In genomic region chr11:94213735-94214594, GRCm38 (mm10) we compare ENCODE assay signal across 7 mouse cellular contexts. TPM values are rescaled to one million over a fixed set of nuclear protein-coding genes. Genes with fewer than 3 reads are reported as not detected.
DNase-seq lines count a peak whose midpoint lies in the region; ATAC-seq and TF ChIP-seq lines count a peak whose summit lies in the region.

No protein-coding gene starts in this region.

- no peaks in the 10 kb centered on the region for H3K27me3 ChIP-seq in midbrain, embryonic 10.5 days (ENCODE audit: low read depth, poor library complexity, severe bottlenecking)
- no peaks in the 10 kb centered on the region for H3K27me3 ChIP-seq in midbrain, embryonic 11.5 days (ENCODE audit: control insufficient read depth, insufficient read depth, low read length)
- no peaks in the 10 kb centered on the region for H3K27me3 ChIP-seq in hindbrain, embryonic 16.5 days (replicated peaks; ENCODE audit: control insufficient read depth, insufficient read depth, low read length)
- no peaks in the 10 kb centered on the region for H3K27me3 ChIP-seq in myocyte (ENCODE audit: control insufficient read depth, insufficient read depth, insufficient read length)

- 91% methylated on average over 29 of the region's 29 CpGs for WGBS in midbrain, embryonic 10.5 days
- WGBS in midbrain, embryonic 11.5 days = 92% methylated on average over 29 of the region's 29 CpGs
- WGBS in hindbrain, embryonic 16.5 days = 76% methylated on average over 29 of the region's 29 CpGs

- no peak for ATAC-seq in midbrain, embryonic 11.5 days (ENCODE audit: low FRiP score)
- ATAC-seq in hindbrain, embryonic 16.5 days = no peak
- no peak for ATAC-seq in erythroid progenitor cell, adult 5-6 weeks (replicated peaks; ENCODE audit: low FRiP score, poor library complexity, severe bottlenecking)

- peaks cover 20% of the 10 kb centered on the region for H3K79me2 ChIP-seq in myocyte (ENCODE audit: control insufficient read depth, insufficient read depth)

- TF ChIP-seq POLR2A in myocyte (IDR thresholded peaks at IDR 0.05; ENCODE audit: insufficient read length, low read depth) = no peak

- peaks cover 65% of the 10 kb centered on the region for H3K4me1 ChIP-seq in midbrain, embryonic 10.5 days
- H3K4me1 ChIP-seq in midbrain, embryonic 11.5 days (ENCODE audit: control insufficient read depth, insufficient read depth, low read length) = peaks cover 17% of the 10 kb centered on the region
- peaks cover 21% of the 10 kb centered on the region for H3K4me1 ChIP-seq in hindbrain, embryonic 16.5 days (ENCODE audit: control insufficient read depth, insufficient read depth, low read depth, low read length)

- H3K9ac ChIP-seq in midbrain, embryonic 11.5 days (ENCODE audit: low read length) = no peak overlapping the region
- H3K9ac ChIP-seq in hindbrain, embryonic 16.5 days (ENCODE audit: low read depth, low read length) = peak overlapping the region; percentile 46

- no peak overlapping the region for H3ac ChIP-seq in myocyte (ENCODE audit: control insufficient read depth, insufficient read length)

- peaks cover 23% of the 10 kb centered on the region for H3K36me3 ChIP-seq in midbrain, embryonic 10.5 days
- H3K36me3 ChIP-seq in midbrain, embryonic 11.5 days (ENCODE audit: control insufficient read depth, insufficient read depth, low read length) = peaks cover 6% of the 10 kb centered on the region; the same call in 1 of the 2 replicates
- H3K36me3 ChIP-seq in hindbrain, embryonic 16.5 days (ENCODE audit: control insufficient read depth, insufficient read depth, low read length) = peaks cover 12% of the 10 kb centered on the region
- peaks cover 5% of the 10 kb centered on the region for H3K36me3 ChIP-seq in myocyte (ENCODE audit: control insufficient read depth, insufficient read depth)

- peak overlapping the region; percentile 14; the same call in 1 of the 2 replicates for H3K4me3 ChIP-seq in midbrain, embryonic 10.5 days
- no peak overlapping the region for H3K4me3 ChIP-seq in midbrain, embryonic 11.5 days (ENCODE audit: low read depth, low read length)
- peak overlapping the region; percentile 88 for H3K4me3 ChIP-seq in hindbrain, embryonic 16.5 days (ENCODE audit: low read length)
- H3K4me3 ChIP-seq in myocyte = peak overlapping the region; percentile 51

- H3K9me3 ChIP-seq in midbrain, embryonic 10.5 days (replicated peaks) = no peaks in the 10 kb centered on the region
- no peaks in the 10 kb centered on the region for H3K9me3 ChIP-seq in midbrain, embryonic 11.5 days (ENCODE audit: control insufficient read depth, low read length)
- H3K9me3 ChIP-seq in hindbrain, embryonic 16.5 days (ENCODE audit: control insufficient read depth, low read length) = no peaks in the 10 kb centered on the region

- no peak overlapping the region for H3K27ac ChIP-seq in midbrain, embryonic 10.5 days (replicated peaks)
- no peak overlapping the region for H3K27ac ChIP-seq in midbrain, embryonic 11.5 days (ENCODE audit: low read depth, low read length)
- H3K27ac ChIP-seq in hindbrain, embryonic 16.5 days (ENCODE audit: low read depth, low read length) = peak overlapping the region; percentile 17; the same call in 1 of the 2 replicates

- no peak overlapping the region for H3K4me2 ChIP-seq in midbrain, embryonic 11.5 days
- H3K4me2 ChIP-seq in hindbrain, embryonic 16.5 days (ENCODE audit: low read length) = peak overlapping the region; percentile 79
- peak overlapping the region; percentile 76 for H3K4me2 ChIP-seq in myocyte (ENCODE audit: low read depth)

- peak; percentile 15 for DNase-seq in midbrain, embryonic 10.5 days (ENCODE audit: low spot score)
- DNase-seq in midbrain, embryonic 11.5 days (ENCODE audit: low spot score, missing footprints) = no peak
- peak; percentile 62 to 65 for DNase-seq in cerebellum, postnatal 14 days
- no peak for DNase-seq in ovary, postnatal 36 days (ENCODE audit: low spot score)

TF ChIP-seq in myocyte, 11 proteins besides CTCF, POLR2A, EP300 and RAD21:
- TF ChIP-seq POLR2AphosphoS2 (IDR thresholded peaks at IDR 0.05; ENCODE audit: insufficient read length, low read depth) = peak; percentile 50
- no peak for TF ChIP-seq USF1 (IDR thresholded peaks at IDR 0.05; ENCODE audit: low read depth)

RNA-seq across cellular contexts. Expression of gene Tob1, which starts 2.7 kb away (rescaled TPM):
- 18.4 and 21.6 TPM in 2 replicates for polyA plus RNA-seq in midbrain, embryonic 10.5 days (2016; fragmentation: Nextera tagmentation; extraction: Ambion mirVana)
- polyA plus RNA-seq in midbrain, embryonic 11.5 days (2014; fragmentation: Nextera tagmentation; extraction: Ambion mirVana) = 33.1 and 33.5 TPM in 2 replicates
- 29.1 and 29.2 TPM in 2 replicates for polyA plus RNA-seq in hindbrain, embryonic 16.5 days (2015; fragmentation: Nextera tagmentation; extraction: Ambion mirVana)
- 32.8 TPM for polyA plus RNA-seq in myocyte (2012; fragmentation: generic; extraction: Trizol)
- 8.6 and 11.3 TPM in 2 replicates for total RNA-seq in erythroid progenitor cell, adult 5-6 weeks (2015; ENCODE audit: low replicate concordance)
- total RNA-seq in erythroid progenitor cell, adult 5-6 weeks (2017; ENCODE audit: low replicate concordance) = 6.8 and 8.5 TPM in 2 replicates

RNA-seq across cellular contexts. Expression of gene Wfikkn2, which starts 31.8 kb away (rescaled TPM):
- 0.27 and 0.99 TPM in 2 replicates for polyA plus RNA-seq in midbrain, embryonic 10.5 days (2016; fragmentation: Nextera tagmentation; extraction: Ambion mirVana)
- polyA plus RNA-seq in midbrain, embryonic 11.5 days (2014; fragmentation: Nextera tagmentation; extraction: Ambion mirVana) = 1.7 and 1.8 TPM in 2 replicates
- 9.3 and 10.2 TPM in 2 replicates for polyA plus RNA-seq in hindbrain, embryonic 16.5 days (2015; fragmentation: Nextera tagmentation; extraction: Ambion mirVana)
- polyA plus RNA-seq in myocyte (2012; fragmentation: generic; extraction: Trizol) = 0.80 TPM
- 0.42 TPM in 1 of 2 replicates, not detected in the other for total RNA-seq in erythroid progenitor cell, adult 5-6 weeks (2015; ENCODE audit: low replicate concordance)
- 0.51 and 0.53 TPM in 2 replicates for total RNA-seq in erythroid progenitor cell, adult 5-6 weeks (2017; ENCODE audit: low replicate concordance)

Comparison
In these comparisons a context has a peak if more than half of its experiments do, and no peak if none do; other contexts are left out.
1. DNase-seq: peak in midbrain, embryonic 10.5 days (single experiment) and cerebellum, postnatal 14 days (2 of 2); none in midbrain, embryonic 11.5 days (single experiment) and ovary, postnatal 36 days (single experiment).